Mouse (Mus musculus) heart, adult 2 months (tissue): ENCODE data around the gene Mkrn1.

Experiments used
- CTCF ChIP-seq: fragments of 200-600 bp; IDR thresholded peaks from 2 replicates; pipeline ENCODE4 v1.8.1; 2022; ENCODE audit warnings: antibody characterized with exemption, mild to moderate bottlenecking, moderate library complexity
- EP300 ChIP-seq: fragments of 200-500 bp; IDR thresholded peaks from 2 replicates; pipeline ENCODE4 v1.6.1; 2011; ENCODE audit warnings: low read depth, low read length, control low read depth; ENCODE audit not compliant: insufficient read depth

DNA sequence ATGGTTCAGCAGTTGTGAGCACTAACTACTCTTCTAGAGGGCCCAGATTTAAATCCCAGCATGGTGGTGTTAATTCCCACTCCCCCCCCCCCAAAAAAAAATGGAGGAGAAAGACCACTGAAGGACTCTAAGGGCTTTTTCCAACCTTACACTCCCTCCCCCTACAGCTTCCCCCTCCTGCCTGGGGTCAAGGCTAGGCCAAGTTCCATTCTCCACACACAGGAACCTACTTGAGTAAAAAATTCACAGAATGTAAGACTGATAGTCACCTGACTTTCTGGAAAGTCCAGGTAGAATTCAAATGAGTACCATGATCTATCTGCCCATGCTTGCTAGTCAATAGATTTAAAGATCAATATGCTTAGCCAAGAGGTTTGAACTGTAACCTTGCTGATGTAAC is 19.9 kb upstream of the Mkrn1 start:
- TF ChIP-seq EP300 (no peak), CTCF (no peak)
